Mouse (Mus musculus) fibroblast of lung, adult 2 months (primary cell): Measurements from ENCODE around the gene Cbfb.
"Not testable (repeated sequence)": the region's sequence is repeated elsewhere in the genome, so short reads cannot be mapped to it uniquely, and the experiment has no call there.

Source experiments
- DNase-seq: peaks from one replicate; pipeline ENCODE4 v3.0.0-alpha.2; 2011; ENCODE audit warnings: low read depth

Gene Cbfb

DNA sequence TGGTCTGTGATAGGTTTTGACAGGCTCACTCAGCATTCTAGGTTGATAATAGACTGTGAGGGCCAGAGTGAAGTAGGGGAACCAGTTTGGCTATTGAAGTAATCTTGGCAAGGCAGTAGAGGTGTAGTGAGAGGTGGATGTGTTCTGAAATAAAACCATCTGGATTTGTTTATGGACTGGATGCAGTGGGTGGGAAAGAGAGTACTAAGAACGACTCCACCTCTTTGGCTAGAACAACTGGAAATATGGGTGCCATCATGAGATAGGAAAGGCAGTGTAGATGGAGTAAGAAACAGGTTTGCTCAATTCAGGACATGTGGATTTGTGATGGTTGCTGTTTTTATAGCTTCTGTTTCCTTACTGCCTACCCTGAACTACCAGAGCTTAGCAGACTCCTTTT lies 11.7 kb downstream of the Cbfb start:
- DNase-seq: no peak

DNA sequence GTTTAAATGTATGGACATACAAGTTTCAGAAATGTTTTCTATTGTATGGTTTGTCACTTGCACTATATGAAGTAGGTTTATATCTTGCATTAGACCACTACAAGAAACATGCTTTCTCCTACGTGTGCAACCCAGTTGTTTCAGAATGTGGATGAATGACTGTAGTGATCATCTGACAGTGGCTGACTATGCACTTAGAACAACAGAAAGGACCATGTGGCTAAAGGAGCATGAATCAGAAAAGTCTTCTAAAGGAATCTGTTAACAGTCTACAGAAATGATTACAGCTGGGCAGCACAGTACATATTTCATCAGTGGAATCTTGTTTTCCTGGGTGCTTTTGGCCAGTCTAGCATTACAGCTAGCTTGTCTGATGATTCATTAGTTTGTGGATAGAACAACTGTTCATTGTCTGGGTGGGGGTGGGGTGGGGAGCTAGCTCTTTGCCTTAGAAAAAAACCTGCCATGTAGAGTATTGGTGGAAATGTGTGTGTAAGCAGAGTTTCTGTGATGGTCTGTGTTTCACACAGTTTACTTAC lies 16.1 kb downstream of the Cbfb start:
- peak; percentile 83 for DNase-seq

DNA sequence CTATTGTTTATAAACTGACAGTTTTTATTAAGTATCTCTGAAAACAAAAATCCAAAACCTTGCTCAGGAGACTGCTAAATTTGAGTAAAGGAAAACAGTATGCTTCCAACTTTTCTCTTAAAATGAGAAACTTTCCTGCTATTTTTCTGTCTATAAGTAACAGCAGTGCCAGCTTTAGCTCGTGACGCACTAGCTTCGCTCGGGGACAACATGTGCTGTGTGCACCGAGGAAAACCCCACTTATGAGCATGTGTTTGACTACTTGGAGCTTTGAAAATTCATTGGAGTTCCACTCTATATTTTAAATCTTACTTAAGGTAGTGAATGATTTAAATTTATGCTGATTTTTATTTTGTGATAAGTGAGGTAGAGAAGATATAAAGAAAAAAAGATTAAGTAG lies 21.7 kb downstream of the Cbfb start:
- DNase-seq: no peak

DNA sequence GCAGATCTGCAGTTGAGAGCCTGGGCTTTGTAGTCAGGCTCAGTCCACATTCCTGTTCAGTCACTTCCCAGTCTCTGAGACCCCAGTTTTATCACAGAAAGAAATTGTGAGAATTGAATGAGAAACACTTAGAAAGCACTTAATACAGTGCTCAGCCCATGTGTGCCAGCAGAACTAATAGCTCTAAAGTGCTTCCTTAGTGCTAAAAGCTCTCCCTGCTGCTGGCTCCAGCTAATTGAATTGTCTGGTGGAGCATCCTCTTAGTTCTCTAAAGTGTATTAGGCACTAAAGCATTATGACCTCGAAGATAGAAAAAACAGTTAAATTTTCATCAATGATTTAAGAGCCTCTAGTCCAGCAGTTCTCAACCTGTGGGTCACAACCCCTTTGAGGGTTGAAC lies 35.3 kb downstream of the Cbfb start:
- no peak for DNase-seq

DNA sequence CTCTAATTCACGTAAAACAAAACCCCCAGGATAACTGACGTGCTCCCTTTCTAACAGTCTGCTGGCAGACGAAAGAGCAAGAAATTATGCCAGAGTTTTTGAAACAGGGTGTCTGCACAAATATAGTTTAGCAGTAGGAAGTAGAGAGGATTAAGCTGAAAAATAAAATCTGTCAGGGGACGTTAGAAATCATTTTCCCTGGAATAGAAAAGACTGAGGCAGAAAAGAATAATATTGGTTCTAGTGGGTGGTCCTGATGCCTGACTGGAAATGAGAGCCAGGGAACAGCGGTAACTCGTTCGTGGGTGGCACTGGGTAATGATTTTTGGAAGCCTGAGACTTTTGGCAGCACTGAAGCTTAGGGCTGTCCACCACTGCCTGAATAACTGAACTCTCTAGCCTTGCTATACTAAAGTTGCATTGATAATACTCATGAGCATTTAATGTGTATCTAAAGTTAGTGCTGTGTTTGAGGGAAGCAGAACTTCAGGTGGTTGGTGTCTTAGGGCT lies 36.3 kb downstream of the Cbfb start:
- DNase-seq: no peak

DNA sequence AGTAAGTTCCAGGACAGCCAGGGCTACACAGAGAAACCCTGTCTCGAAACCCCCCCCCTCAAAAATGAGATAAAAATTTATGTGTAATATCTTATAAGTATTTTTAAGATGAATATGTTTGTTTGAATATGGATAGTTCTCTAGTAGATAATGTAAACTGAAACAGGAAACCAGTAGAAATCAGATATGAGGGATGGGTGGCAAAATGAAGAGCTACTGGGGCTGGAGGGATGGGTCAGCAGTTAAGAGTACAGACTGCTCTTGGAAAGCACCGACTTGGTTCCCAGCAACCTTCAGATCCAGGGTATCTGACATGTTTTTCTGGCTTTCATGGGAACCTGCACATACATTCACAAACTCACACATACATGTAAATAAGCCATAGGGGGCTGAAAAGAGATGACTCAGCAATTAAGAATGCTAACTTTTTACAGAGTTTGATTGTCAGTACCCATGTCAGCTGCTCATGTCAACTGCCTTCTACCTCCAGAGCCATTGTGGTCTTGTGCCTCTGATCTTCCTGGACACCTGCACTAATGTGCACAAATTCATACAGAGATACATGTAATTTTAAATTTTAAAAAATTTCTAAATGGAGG lies 37.3 kb downstream of the Cbfb start:
- DNase-seq: no peak

DNA sequence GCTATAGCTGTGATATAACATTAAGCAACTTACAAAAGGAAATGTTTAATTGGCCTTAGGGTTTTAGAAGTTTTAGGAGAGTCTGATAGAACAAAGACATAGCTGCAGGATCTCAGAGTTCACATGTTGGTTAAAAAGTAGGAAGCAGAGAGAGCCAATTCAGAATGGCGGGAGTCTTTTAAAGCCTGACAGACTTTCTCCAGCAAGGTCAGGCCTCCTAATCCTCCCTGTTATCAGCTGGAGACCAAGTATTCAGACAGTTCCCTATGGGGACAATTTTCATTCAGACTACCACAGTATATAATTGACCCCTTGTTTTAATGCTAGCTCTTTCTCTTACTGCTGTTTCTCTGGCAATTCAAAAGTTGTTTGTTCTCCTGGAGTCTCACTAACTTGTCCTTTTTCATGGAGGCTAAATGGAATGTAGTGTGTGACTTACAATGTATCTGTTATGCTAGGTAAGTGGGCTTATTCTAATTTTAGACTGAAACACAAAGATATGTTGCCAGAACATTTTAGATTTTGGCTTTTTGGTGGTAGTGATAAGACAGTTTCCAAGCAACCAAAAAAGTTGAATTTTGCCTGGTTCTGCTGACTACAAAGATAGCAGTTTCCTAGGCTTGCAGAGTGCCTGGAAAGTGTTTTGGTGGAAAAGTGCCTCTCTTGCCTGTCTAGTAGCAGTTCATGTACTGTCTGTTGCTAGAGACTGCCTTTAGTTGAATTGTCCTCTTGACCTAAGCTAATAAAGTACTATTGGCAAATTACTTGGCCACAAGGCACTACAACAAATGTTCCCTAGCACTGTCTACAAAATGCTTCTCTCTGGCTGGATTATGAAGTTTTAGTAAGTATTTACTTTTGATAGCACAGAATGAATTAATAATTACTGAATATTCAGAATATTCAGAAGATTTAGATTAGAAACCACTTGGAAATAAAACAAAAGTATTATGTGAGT lies 39.0 kb downstream of the Cbfb start:
- DNase-seq: no peak

DNA sequence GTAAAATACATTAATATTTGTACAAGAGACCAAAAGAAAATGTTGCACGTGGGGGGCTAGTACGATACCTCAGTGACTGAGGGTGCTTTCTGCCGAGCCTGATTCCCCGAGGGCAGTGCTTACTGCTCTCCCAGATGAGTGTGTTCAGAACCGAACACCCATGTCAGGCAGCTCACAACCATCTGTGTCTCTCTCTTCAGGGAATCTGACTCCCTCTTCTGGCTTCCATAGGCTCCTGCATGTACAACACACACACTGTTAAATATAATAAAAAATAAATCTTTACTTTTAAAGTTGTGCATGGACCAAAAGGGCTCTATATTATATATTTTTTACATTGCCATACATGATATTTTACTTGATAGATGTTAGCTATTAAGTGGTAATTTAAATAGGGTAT lies 43.6 kb downstream of the Cbfb start:
- DNase-seq: no peak

DNA sequence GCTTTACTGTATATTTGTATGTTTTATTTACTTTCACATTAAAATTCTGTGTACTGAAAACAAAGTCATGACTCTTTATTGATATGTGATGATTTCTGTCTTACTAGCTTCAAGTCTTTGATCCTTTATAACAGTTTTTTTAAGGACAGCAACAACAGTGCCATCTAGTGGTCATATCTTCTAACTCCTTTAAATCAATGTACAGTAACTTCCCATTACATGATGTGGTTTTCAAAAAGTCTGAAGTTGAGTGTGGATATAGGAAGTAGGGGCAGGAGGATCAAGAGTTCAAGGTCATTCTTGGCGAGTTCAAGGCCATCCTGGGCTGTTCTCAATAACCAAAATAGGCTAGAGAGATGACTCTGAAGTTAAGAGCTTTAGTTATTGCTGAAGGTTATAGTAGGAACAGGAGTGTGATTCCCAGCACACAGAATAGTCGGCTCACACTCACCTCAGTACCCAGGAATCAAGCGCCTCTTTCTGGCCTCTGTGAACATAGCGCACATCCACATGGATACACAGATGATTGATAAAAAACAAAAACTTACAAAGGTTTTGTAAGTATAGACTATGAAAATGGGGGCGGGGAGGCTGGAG lies 47.5 kb downstream of the Cbfb start:
- DNase-seq: no peak

DNA sequence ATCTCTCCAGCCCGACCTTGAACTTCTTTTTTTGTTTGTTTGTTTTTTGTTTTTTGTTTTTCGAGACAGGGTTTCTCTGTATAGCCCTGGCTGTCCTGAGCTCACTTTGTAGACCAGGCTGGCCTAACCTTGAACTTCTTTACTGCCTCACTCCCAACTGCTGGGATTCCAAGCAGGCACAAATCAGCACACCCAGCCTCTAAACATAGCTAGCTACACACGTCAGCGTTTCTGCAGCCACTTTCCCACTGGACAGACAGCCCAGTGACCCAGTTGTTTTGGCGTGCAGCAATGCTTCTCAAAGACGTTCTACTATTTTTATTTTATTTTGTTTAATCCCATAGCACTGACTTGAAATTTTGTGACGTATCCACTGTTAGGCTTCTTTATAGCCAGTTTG lies 53.4 kb downstream of the Cbfb start:
- no peak for DNase-seq

DNA sequence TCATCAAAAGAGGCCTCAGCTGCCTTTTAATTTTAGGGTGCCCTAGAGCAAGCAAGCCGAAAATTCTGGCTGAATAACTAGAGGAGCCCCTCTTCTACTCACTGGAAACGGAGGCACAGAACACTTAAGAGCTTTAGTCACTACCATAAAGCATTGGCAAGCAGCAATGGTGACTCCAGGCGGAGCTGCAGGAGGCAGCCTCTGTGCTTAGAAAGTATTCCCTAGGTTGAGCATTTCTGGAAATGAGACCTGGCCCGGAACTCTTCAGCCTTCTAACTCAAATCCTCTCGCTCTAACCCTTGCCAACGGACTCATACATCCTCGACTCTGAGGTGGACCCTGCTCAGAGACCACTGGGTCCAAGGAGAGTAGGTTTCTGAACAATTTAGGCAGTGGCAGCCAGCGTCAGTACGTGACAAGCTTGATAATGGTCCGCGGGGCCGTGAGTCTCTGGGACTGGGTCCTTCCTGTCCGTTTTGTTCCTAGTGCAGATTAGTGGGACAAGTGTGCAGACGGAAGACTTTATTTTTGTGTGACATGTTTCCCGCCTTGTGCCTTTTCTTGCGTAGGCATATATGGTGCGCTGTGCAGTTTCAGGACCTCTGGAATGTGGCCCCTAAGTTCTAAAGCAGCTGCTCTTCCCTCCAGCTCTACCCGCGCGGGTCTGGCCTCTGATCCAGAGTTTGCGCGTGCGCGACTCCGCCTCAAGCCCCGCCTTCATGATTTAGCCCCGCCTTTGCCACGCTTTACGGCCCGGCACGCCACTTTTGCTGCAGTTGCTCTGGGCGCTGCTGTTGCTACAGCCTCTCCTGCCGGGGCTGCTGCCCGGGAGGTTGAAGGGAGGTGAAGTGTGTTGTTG lies 54.2 kb downstream of the Cbfb start, which contains the start of gene D230025D16Rik:
Gene D230025D16Rik (plus strand): TSS at position 733 of the 859 bp plus-strand sequence.
- peak; percentile 92 for DNase-seq

DNA sequence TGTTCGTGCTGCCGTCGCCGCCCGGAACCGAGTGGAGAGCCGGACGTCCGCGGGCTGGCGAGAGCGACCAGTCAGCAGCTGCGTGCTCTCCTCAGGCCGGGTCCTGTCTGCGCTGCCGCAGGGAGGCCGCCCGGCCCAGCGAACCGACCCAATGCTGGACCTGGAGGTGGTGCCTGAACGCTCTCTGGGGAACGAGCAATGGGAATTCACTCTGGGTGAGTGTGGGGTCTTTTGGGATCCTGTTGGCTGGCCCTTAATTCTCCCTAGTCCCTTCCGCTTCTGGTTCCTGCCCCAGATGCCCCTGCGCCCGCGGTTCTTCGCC lies 54.8 kb downstream of the Cbfb start:
- no peak for DNase-seq

DNA sequence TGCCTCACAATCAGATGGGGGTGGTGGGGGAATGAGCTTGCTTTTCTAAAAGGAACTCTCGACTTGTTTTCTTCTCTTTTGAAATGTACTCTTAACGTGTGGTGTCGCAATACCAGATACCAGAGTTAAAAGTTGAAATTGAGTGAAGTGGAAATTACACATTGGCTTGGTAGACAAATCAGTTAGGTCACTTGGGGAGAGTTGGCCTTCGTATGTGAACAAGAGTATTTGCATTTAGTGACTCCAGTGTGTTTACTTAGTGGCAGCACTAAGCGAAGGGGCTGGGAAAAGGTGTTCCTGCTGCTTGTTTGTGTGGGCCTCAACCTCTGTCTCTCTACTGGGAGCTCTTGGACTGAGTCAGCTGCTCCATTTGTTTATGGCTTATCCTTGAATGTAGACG lies 55.4 kb downstream of the Cbfb start:
- DNase-seq: no peak

DNA sequence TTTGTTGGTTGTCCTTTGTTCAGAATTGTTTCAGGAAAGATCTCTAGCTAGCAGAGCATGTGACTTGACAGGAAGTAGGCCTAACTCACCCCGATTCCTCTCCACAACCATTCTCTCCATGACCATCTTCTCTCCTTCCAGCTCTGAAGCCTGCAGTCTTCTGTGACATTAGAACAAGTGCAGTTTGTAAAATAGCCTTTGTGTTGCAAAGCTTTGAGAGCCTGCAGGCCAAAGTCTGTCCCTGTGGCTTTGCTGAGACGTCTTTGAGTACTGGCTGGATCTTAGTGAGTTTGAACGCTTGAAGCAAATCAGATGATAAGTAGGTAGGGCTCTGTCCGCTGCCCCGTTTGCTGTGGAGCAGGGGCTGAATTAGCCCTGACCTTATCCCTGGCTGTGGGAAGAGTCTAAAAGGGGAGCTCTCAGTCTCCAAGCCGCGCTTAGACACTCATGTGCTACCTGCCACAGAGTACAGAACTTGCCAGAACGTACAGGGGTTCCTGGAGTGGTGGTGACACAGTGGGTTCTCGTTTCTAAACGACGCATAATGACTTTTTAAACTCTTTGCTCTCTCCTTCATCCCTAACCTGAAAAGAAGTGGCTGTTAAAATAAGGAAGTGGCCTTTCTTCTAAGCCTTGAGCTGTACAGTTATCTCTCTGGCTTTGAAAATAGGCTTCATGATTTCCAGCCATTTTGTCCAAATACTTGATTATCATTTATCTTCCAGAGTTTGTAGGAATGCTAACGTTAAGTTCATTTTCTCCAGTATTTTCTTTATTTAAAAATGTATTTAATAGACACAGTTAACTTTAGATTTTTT lies 61.2 kb downstream of the Cbfb start:
- DNase-seq: no peak

DNA sequence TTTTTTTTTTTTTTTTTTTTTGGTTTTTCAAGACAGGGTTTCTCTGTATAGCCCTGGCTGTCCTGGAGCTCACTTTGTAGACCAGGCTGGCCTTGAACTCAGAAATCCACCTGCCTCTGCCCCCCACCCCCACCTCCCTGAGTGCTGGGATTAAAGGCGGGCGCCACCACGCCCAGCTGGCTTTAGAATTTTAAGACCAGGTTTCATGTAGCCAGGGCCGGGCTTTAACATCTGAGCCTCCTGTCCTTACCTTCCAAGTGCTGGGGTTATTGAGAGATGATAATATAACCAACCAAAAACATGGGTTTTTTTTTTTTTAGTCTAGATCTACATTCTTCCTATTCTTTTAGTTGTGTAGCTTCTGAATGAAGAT lies 61.8 kb downstream of the Cbfb start:
- DNase-seq: not testable (repeated sequence)

DNA sequence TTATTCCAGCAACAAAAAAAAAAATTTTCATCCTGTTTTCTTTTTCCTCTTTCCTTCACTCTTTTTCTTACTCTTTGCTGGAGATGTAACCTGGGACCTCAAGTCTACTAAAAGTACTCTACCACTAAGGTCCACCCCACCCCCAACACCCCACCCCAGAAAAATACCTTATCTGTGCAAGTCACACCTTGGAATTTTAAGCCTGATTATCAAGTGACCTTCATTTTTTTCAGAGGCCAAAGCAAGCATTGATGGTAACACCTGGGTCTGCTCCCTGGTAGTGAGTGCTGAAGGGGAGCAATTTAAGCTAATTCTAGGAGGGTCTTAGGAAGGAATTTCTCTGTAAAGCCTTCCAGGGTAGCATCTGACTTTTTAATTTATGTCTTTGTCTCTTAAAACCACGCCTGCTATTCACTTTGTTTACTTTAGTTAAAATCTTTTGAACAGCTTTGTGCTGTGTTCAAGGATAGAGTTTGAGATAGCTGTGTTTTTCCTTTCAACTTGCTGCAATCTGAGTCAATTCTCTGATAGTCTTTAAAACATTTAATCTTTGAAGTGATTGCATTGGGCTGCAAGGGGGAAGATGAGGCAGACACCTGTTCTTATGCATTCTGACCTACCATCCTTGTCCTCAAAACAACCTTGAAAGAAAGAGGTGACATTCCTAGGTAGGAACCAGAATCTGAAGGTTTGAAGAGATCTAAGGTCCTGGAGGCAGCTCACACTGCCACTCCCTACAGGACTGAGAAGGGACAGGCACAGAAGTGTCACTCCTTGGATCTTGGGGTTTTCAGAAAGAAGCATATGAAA lies 62.9 kb downstream of the Cbfb start:
- DNase-seq: no peak

DNA sequence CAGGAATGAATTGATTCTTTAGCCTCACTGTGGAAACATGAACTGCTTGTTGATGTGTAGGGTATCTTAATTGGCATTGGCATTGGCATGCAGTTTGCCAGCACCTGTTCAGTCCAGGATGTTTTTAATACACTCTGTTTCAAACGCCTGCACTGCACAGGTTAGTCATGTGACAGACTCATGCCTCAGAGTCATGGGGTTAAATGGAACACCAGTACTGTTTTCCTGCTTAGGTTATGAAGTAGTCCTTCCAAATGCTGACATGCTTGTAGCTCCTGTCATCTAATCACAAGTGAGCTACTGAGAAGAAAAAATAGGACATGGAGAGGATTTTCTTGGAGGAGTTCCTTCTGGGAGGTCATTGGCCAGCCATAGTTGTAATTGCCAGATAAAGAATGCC lies 64.7 kb downstream of the Cbfb start:
- DNase-seq: no peak

DNA sequence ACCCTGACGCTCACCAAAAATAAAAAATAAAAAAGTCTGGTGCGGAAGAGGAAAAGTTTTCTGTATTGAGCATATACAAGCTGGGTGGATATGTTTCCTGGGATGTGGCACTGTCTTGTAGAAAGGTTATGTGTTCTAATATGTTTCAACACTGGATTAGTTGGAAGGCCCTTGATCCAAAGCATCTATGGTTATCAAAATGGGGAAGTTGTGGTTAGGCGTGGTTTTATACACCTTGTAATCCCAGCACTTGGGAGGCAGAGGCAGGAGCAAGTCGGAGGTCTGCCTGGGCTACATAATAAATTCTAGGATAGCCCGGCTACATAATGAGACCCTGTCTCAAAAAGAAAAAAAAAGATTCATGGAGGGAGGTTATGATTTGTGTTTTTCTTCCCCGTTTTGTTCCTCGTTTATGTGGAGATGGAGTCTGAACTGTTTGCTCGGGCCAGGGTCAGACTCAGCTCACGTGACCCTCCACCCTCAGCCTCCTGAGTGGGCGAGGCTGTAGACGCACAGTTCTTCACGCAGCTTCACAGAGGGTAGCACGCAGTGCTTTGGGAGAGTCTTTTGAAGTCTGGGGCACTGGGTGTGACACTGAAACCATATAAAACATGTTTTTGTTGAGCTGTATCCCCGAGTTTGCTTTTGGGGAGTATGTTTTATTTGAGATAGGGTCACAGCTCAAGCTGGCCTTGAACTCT lies 67.1 kb downstream of the Cbfb start:
- no peak for DNase-seq

DNA sequence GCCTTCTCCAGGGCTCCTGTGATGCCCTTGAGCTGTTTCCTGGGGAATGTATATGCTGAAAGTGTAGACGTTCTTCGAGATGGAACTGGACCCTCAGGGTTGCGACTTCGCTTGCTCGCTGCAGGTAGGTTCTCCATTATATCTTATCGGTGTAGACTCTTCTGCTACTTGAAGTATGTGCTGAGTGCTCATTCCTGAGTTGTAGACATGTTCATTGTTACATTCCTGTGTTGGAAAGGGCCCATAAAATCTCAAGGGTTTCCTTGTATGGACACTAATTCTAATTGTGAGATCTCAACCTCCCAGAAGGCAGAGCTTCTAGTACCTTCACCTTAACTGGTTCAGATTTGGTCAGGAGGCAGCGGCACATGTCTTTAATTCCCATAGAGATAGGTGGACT lies 70.5 kb downstream of the Cbfb start:
- no peak for DNase-seq

DNA sequence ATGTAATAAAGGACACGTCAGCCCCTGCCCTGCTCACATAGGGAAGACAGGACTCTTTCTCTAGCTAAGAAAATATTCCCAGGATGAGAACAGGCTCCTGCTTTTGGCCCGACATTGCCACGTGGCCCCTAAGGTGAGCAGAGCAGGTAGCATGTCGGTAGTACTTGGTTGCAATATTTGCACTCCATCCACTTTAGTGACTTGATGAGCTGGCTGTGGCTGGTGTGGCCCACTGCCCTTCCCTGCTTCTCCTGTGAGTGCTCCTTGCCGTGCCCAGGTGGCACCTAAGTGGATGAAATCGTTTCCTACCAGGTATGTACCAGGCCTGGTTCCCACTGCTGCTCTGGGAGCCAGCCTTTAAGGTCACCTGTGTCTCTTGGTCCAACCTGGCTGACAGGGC lies 81.5 kb downstream of the Cbfb start:
- no peak for DNase-seq
